Mouse (Mus musculus): ENCODE data around the gene Cd38.

DNA sequence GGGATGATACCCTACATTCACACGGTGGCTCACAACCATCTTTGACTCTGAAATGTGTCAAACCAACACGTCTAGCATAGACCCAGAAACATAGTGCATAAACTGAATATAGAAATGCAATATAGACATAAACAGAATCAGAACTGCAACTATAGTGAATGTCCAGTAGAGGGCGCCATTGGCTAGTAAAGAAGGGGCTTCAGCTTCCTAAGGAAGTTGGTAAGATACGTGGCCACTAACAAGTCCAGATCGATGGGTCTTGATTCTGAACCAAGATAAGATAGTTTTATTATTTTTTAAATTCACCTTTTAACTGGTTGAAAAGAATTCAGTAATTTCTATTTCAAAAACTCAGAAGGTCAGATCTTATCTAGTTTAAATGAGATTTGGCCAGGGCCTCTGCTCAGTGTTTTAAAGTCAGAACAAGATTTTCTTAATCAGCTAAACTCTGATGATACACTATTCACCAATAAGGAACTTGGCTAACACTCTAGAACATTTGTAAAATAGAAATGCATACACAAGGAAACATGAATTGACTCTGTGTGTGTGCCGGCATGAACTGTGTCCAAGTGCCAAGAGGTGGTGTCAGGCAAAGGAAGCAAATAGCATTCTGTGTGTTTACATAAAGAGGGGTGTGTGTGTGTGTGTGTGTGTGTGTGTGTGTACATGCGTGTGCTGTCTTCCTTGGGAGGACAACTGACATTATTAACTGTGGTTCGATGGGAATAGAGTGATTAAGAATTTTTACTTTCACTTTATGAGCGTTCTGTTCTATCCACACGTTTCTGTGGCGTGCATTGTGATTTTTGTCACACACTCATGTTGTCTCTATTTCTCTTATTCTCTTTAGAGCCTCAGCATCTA is 27.0 kb upstream of the Cd38 start:
- no peak for TF ChIP-seq GATA1 (IDR thresholded peaks at IDR 0.05; ENCODE audit: low read length)
- TF ChIP-seq TAL1 (IDR thresholded peaks at IDR 0.05; ENCODE audit: low read length), result no peak
